15 mouse cellular contexts compared by ENCODE assay signal in genomic region chr2:161349110-161349509, GRCm38 (mm10).
DNase-seq lines count a peak whose midpoint lies in the region; ATAC-seq and TF ChIP-seq lines count a peak whose summit lies in the region.
"Had no signal": no experiment of that assay in that cellular context is flagged by ENCODE, and none has a peak within 500 bp of the region (broad histone marks: within the 10 kb centered on the region; RNA-seq: fewer than 3 reads in every experiment).

No protein-coding gene starts in this region.

- H3K4me3 ChIP-seq in neural tube, embryonic 11.5 days (ENCODE audit: low read depth, low read length): no peak overlapping the region
- H3K4me3 ChIP-seq in forebrain, embryonic 16.5 days (replicated peaks; ENCODE audit: low read length): no peak overlapping the region
- H3K4me3 ChIP-seq in hindbrain, postnatal 0 days (ENCODE audit: low read length): no peak overlapping the region
- H3K4me3 ChIP-seq: limb, embryonic 15.5 days; megakaryocyte, embryonic 14.5 days had no signal

- peak; percentile 83 for ATAC-seq in neural tube, embryonic 11.5 days (ENCODE audit: insufficient read depth, low FRiP score, low TSS enrichment)
- ATAC-seq in forebrain, embryonic 16.5 days: peak; percentile 93
- 0 out of 2 replicates have a peak, but pooled peaks have one; percentile 49 for ATAC-seq in hindbrain, postnatal 0 days

- H3K27ac ChIP-seq in neural tube, embryonic 11.5 days (ENCODE audit: low read depth, low read length): no peak overlapping the region
- no peak overlapping the region for H3K27ac ChIP-seq in forebrain, embryonic 16.5 days (ENCODE audit: low read length)
- no peak overlapping the region for H3K27ac ChIP-seq in hindbrain, postnatal 0 days
- H3K27ac ChIP-seq: limb, embryonic 15.5 days; stomach, postnatal 0 days had no signal

- no peak for TF ChIP-seq CTCF in hindbrain, postnatal 0 days (IDR thresholded peaks at IDR 0.05; ENCODE audit: low read depth)

- DNase-seq in neural tube, embryonic 11.5 days (ENCODE audit: low spot score): peak; percentile 38
- no peak for DNase-seq in neural tube, embryonic 10.5 days (ENCODE audit: extremely low spot score, low spot score)
- DNase-seq in hindbrain, postnatal 0 days (ENCODE audit: low spot score): peak; percentile 60
- no peak for DNase-seq in adrenal gland, adult 2 months
- DNase-seq in adrenal gland, postnatal 25 days: no peak
- DNase-seq in spleen, adult 18-20 months: no peak
- DNase-seq: adrenal gland, adult 8-10 months; kidney, adult 11 months; kidney, postnatal 36 days; lung, adult 2 months; thymus, postnatal 36 days had no signal

- no peaks in the 10 kb centered on the region for H3K4me1 ChIP-seq in neural tube, embryonic 11.5 days (ENCODE audit: control insufficient read depth, insufficient read depth, low read length)
- peaks cover 10% of the 10 kb centered on the region for H3K4me1 ChIP-seq in forebrain, embryonic 16.5 days (replicated peaks; ENCODE audit: control insufficient read depth, insufficient read depth, low read length)
- no peaks in the 10 kb centered on the region; the same call in 1 of the 2 replicates for H3K4me1 ChIP-seq in hindbrain, postnatal 0 days (ENCODE audit: insufficient read depth, low read length)
- H3K4me1 ChIP-seq: limb, embryonic 15.5 days had no signal

- H3K27me3 ChIP-seq in neural tube, embryonic 11.5 days (ENCODE audit: control insufficient read depth, insufficient read depth, low read length): no peaks in the 10 kb centered on the region
- H3K27me3 ChIP-seq in forebrain, embryonic 16.5 days (replicated peaks; ENCODE audit: control insufficient read depth, insufficient read depth, low read length): no peaks in the 10 kb centered on the region
- no peaks in the 10 kb centered on the region for H3K27me3 ChIP-seq in hindbrain, postnatal 0 days (ENCODE audit: insufficient read depth, low read length)
- H3K27me3 ChIP-seq: limb, embryonic 15.5 days had no signal

- no peak overlapping the region for H3K9ac ChIP-seq in neural tube, embryonic 11.5 days (ENCODE audit: low read length)
- H3K9ac ChIP-seq in forebrain, embryonic 16.5 days (replicated peaks; ENCODE audit: low read depth, low read length): no peak overlapping the region
- H3K9ac ChIP-seq in hindbrain, postnatal 0 days (replicated peaks; ENCODE audit: low read length): no peak overlapping the region
- H3K9ac ChIP-seq: limb, embryonic 15.5 days had no signal

- 28% methylated on average over 4 of the region's 4 CpGs for WGBS in neural tube, embryonic 11.5 days
- WGBS in forebrain, embryonic 16.5 days: 9% methylated on average over 4 of the region's 4 CpGs
- WGBS in hindbrain, postnatal 0 days: 15% methylated on average over 4 of the region's 4 CpGs

- no peaks in the 10 kb centered on the region for H3K9me3 ChIP-seq in neural tube, embryonic 11.5 days (ENCODE audit: control insufficient read depth, low read length)
- H3K9me3 ChIP-seq in forebrain, embryonic 16.5 days (ENCODE audit: control insufficient read depth, low read length): no peaks in the 10 kb centered on the region
- H3K9me3 ChIP-seq in hindbrain, postnatal 0 days (ENCODE audit: low read length): no peaks in the 10 kb centered on the region
- H3K9me3 ChIP-seq: limb, embryonic 15.5 days had no signal

- no peaks in the 10 kb centered on the region for H3K36me3 ChIP-seq in neural tube, embryonic 11.5 days (ENCODE audit: control insufficient read depth, insufficient read depth, low read length)
- H3K36me3 ChIP-seq in forebrain, embryonic 16.5 days (ENCODE audit: control insufficient read depth, insufficient read depth): no peaks in the 10 kb centered on the region
- H3K36me3 ChIP-seq in hindbrain, postnatal 0 days (ENCODE audit: insufficient read depth, low read length): no peaks in the 10 kb centered on the region
- H3K36me3 ChIP-seq: limb, embryonic 15.5 days had no signal

- no peak overlapping the region for H3K4me2 ChIP-seq in neural tube, embryonic 11.5 days (ENCODE audit: low read depth)
- no peak overlapping the region for H3K4me2 ChIP-seq in forebrain, embryonic 16.5 days (ENCODE audit: low read length)
- H3K4me2 ChIP-seq in hindbrain, postnatal 0 days (ENCODE audit: low read depth, low read length): no peak overlapping the region
- H3K4me2 ChIP-seq: limb, embryonic 15.5 days had no signal

Comparison
In these comparisons a context has a peak if more than half of its experiments do, and no peak if none do; other contexts are left out.
1. DNase-seq: peak in neural tube, embryonic 11.5 days (single experiment) and hindbrain, postnatal 0 days (single experiment); none in neural tube, embryonic 10.5 days (single experiment), adrenal gland, adult 2 months (single experiment), adrenal gland, postnatal 25 days (single experiment) and spleen, adult 18-20 months (0 of 2).
2. Peak in every context shown above with its lines, with median percentiles within 50 percentile points of each other: ATAC-seq.